Mouse (Mus musculus) midbrain, embryonic 15.5 days (tissue): ENCODE results near the gene Ypel2. TPM values are rescaled to one million over a fixed set of nuclear protein-coding genes. Genes with fewer than 3 reads are reported as not detected.

Experiments
- ATAC-seq: fragments of 200-750 bp; cut with Nextera tagmentation; replicated peaks from 2 replicates; pipeline ENCODE4 v1.8.0; 2017; ENCODE audit warnings: moderate TSS enrichment
- H3K27ac ChIP-seq: fragments of 300-500 bp; sonication (generic); 2 replicates; pipeline ENCODE4 v1.5.1; 2015; ENCODE audit warnings: mild to moderate bottlenecking, inconsistent platforms
- H3K27me3 ChIP-seq: fragments of 300-500 bp; sonication (generic); replicated peaks from 2 replicates; pipeline ENCODE4 v1.6.1; 2015; ENCODE audit warnings: inconsistent platforms
- H3K36me3 ChIP-seq: fragments of 300-500 bp; sonication (generic); replicated peaks from 2 replicates; pipeline ENCODE4 v1.6.1; 2015; ENCODE audit warnings: inconsistent platforms
- H3K4me1 ChIP-seq: fragments of 300-500 bp; sonication (generic); 2 replicates; pipeline ENCODE4 v1.6.1; 2015; ENCODE audit warnings: inconsistent platforms
- H3K4me2 ChIP-seq: fragments of 300-500 bp; sonication (generic); 2 replicates; pipeline ENCODE4 v1.6.1; 2015; ENCODE audit warnings: inconsistent platforms, mild to moderate bottlenecking, moderate library complexity
- H3K4me3 ChIP-seq: fragments of 300-500 bp; sonication (generic); 2 replicates; pipeline ENCODE4 v1.5.1; 2015; ENCODE audit warnings: mild to moderate bottlenecking, inconsistent platforms
- H3K9ac ChIP-seq: fragments of 300-500 bp; sonication (generic); 2 replicates; pipeline ENCODE4 v1.6.1; 2015; ENCODE audit warnings: mild to moderate bottlenecking, inconsistent platforms
- H3K9me3 ChIP-seq: fragments of 300-500 bp; sonication (generic); 2 replicates; pipeline ENCODE4 v1.6.1; 2016; ENCODE audit warnings: inconsistent platforms
- WGBS: fragments of 180-500 bp; shearing (Covaris S2); methylation state at CpG from one replicate; pipeline ENCODE4 v1.1.7; 2015; ENCODE audit warnings: mixed read lengths; 5-methylcytosine and 5-hydroxymethylcytosine counted together
- polyA plus RNA-seq: library from polyadenylated mRNA; unstranded; fragments of >200 nt; fragmentation: Nextera tagmentation; extraction: Ambion mirVana; gene quantifications from 2 replicates; pipeline ENCODE4 v1.2.1, GENCODE M21; 2015

The Ypel2 gene
- polyA plus RNA-seq, 1 experiment from 2014 or later, result 6.6 TPM

DNA sequence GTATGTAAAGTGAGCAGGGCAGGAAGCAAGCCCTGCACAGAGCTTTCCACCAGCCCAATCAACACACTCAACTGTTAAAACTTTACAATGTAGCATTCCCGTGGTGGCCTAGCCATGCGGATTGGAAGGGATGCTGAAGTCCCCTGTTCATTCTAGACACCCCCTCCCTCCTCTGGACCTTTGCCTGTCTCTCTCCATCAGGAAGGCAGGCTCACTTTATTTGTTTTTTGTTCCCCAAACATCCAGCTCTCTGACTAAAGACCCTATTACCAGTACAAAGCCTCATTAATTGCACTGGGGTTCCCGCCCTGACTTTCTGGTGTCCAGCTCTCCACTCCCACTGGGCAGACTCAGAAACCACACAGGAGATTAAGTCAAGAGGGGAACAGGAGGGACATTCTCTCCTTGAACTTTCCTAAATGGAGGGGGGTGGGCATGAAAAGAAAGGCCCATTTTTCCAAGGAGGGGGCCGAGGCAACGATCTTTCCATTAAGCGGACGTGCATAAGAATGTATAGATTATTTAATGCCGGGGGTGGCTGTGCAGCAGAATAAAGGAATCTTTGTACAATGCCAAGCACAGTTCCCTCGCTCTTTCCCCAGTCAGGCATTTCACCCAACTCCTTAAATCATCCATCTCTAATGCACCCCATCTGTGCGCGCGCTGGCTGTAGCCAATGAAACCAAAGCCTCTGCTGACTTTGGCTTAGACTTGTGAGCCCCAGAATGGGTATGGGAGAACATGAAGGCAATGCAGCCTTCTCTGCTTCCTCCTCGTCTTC, 24.3 kb downstream of the Ypel2 start:
- Histone ChIP-seq H3K4me3 (no peak overlapping the region), H3K27ac (no peak overlapping the region), H3K4me2 (no peak overlapping the region), H3K4me1 (peaks cover 16% of the 10 kb centered on the region), H3K27me3 (no peaks in the 10 kb centered on the region), H3K9me3 (no peaks in the 10 kb centered on the region), H3K36me3 (no peaks in the 10 kb centered on the region), H3K9ac (no peak overlapping the region)
- WGBS, result 40% methylated on average over 13 of the region's 13 CpGs
- no peak for ATAC-seq

DNA sequence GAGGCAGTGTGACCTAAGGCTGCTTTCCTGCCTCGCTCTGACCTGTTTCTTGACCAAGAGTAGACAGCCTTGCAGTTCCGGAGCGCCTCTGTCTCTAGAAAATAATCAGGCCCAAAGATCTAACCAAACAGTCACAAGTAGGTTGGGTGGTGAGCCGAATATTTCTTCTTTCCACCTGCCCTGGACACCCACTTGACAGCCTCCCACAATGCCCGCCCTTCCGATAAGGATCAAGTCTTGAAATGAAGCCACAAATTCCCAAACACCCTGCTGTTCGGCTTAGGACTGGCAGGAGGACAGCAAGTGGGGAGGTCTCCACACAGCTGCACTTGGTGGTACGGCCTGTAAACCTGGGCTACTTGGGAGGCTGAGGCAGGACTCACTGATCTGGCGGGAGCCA, 26.0 kb downstream of the Ypel2 start:
- Histone ChIP-seq H3K4me2 (no peak overlapping the region), H3K9ac (no peak overlapping the region), H3K27me3 (no peaks in the 10 kb centered on the region), H3K9me3 (no peaks in the 10 kb centered on the region), H3K4me1 (no peaks in the 10 kb centered on the region; the same call in 1 of the 2 replicates), H3K36me3 (no peaks in the 10 kb centered on the region), H3K4me3 (no peak overlapping the region), H3K27ac (no peak overlapping the region)
- 91% methylated on average over 9 of the region's 9 CpGs for WGBS
- ATAC-seq, result no peak

DNA sequence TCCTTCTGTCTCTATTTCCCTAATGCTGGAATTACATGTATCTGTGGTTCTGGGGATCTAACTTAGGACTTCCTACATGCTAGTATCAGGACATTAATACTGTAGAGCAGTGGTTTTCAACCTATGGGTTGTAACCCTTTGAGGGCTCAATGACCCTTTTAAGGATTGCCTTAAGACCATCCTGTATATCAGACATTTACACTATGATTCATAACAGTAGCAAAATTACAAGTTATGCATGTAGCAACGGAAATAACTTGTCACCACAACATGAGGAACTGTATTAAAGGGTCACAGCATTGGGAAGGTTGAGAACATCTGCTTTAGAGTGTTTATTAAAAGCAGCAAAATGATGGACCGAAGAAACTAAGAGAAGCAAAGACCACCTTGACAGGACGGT, 26.8 kb downstream of the Ypel2 start:
- Histone ChIP-seq H3K9ac (no peak overlapping the region), H3K4me1 (no peaks in the 10 kb centered on the region; the same call in 1 of the 2 replicates), H3K27me3 (no peaks in the 10 kb centered on the region), H3K4me3 (no peak overlapping the region), H3K4me2 (no peak overlapping the region), H3K9me3 (no peaks in the 10 kb centered on the region), H3K36me3 (no peaks in the 10 kb centered on the region), H3K27ac (no peak overlapping the region)
- 94% methylated on average over 3 of the region's 3 CpGs for WGBS
- ATAC-seq, result no peak

DNA sequence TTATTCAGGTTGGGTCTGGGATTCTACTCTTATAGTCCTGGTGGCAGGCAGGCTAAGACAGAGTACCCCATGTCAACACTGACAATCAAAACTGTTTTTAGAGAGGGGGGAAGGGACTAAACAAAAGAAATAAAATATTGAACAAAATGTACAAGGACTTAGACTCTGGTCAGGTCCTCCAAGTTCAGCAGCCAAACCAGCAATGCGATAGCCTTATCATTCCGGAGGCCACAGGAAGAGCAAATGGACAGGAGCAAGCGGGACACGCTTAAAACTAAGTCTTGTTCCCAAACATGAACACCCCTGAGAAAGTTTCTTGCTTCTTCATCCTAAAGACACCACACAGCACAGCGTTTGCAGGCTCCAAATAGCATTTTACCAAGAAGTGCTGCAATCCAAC, 28.4 kb downstream of the Ypel2 start:
- 94% methylated on average over 5 of the region's 5 CpGs for WGBS
- no peaks in the 10 kb centered on the region for H3K9me3 ChIP-seq
- H3K27ac ChIP-seq, result no peak overlapping the region
- H3K27me3 ChIP-seq, result no peaks in the 10 kb centered on the region
- H3K4me2 ChIP-seq, result no peak overlapping the region
- no peaks in the 10 kb centered on the region for H3K36me3 ChIP-seq
- ATAC-seq, result no peak
- no peaks in the 10 kb centered on the region; the same call in 1 of the 2 replicates for H3K4me1 ChIP-seq
- no peak overlapping the region for H3K4me3 ChIP-seq
- H3K9ac ChIP-seq, result no peak overlapping the region

DNA sequence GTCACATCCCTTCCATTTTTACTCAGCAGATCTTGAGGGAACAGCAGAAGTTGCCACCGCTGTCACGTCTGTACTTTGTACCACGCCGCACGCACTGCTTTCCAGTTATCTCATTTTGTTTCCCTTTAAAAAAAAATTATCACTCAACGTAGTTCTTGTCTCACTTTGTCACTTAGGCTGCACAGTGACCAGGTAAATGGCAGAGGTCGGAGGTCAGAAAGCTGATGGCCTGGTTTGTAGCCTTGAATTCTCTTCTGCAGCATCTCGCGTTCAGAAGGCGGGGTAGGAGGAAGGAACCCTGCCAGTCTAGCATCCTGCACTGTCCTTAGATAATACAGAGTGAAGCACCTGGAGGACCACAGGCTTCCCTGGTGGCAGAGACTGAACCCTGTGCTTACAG, 29.8 kb downstream of the Ypel2 start:
- Histone ChIP-seq H3K4me3 (no peak overlapping the region), H3K9me3 (no peaks in the 10 kb centered on the region), H3K4me2 (no peak overlapping the region), H3K27me3 (no peaks in the 10 kb centered on the region), H3K4me1 (peaks cover 7% of the 10 kb centered on the region; the same call in 1 of the 2 replicates), H3K27ac (no peak overlapping the region), H3K9ac (no peak overlapping the region), H3K36me3 (no peaks in the 10 kb centered on the region)
- ATAC-seq, result no peak
- 90% methylated on average over 10 of the region's 10 CpGs for WGBS

DNA sequence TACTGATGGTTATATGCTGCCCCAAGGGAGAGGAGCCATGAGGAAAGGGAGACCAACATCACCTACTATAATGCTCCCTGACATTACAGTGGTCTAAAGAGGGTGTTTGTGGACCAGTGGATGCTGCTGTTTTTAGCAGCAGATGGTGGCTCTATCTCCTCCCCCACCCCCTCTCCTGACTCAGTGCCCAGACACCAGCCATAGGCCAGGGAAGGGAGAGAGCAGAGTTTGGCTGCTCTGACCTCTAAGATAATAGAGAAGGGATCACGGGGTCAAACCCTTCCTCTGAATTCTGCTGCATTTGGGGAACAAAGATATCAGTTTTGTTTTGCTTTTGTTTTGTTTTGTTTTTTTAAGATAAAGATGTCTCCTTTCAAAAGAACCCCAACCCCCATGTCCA, 30.5 kb downstream of the Ypel2 start:
- no peak for ATAC-seq
- Histone ChIP-seq H3K4me3 (no peak overlapping the region), H3K9ac (no peak overlapping the region), H3K27ac (no peak overlapping the region), H3K4me2 (no peak overlapping the region), H3K9me3 (no peaks in the 10 kb centered on the region), H3K36me3 (no peaks in the 10 kb centered on the region), H3K4me1 (peaks cover 12% of the 10 kb centered on the region; the same call in 1 of the 2 replicates), H3K27me3 (no peaks in the 10 kb centered on the region)
- 56% methylated on average over 1 of the region's 1 CpGs for WGBS

DNA sequence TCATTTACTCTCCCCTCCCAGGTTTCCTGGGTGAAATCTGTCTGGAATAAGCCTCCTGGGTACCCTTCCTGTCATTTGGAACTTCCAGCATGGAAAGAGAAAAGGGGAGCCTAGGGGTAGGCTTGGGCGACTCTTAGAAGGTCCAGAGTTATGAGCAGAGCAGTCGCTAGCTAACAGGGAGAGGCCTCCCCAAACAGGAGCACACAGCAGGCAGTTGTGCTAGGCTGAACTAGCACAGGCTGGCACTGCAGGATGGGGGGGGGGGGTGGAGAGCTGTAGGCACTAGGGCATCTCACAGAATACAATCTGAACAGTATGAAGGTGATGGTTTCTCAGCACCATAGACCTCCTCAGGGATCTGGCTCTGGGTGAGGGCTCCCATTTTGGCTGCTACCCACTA, 31.1 kb downstream of the Ypel2 start:
- Histone ChIP-seq H3K27ac (no peak overlapping the region), H3K36me3 (no peaks in the 10 kb centered on the region), H3K4me1 (peaks cover 15% of the 10 kb centered on the region; the same call in 1 of the 2 replicates), H3K4me3 (no peak overlapping the region), H3K27me3 (no peaks in the 10 kb centered on the region), H3K9ac (no peak overlapping the region), H3K4me2 (no peak overlapping the region), H3K9me3 (no peaks in the 10 kb centered on the region)
- ATAC-seq, result no peak
- 72% methylated on average over 2 of the region's 2 CpGs for WGBS

DNA sequence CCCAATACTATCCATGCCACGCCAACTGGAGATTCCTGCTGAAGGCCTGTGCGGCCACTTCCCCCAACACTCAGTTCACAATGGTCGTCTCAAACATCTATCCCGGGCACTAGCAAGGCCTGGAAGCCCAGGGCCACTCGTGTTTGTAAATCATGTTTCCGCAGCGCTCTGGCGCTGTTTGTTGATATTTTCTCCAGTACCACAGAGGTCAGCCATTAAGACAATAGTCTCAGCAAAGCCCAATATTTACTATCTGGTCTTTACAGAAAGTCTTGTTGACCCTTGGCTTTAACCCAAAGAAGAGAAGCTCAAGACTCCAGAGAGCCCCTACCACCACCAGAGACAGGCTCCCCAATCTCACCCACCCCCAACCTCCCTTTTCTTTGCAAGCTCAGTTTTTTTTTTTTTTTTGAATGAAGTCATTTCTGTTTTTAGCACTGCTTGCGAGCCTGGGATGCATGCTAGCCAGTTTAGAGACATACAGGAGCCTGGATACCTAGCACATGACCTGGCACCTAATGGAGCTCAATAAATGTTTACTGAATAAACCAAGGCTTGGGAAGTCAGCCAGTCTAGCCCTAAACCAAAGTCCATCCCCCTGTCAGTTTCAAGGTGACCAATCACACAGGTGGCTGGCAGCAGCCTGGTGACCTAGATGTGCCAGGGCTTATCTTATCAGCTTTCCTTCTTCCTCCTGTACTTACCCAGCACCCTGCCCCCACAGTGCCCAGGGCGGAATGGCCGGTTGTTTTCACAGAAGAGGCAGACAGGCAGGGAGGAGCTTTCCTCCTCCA, 31.8 kb downstream of the Ypel2 start:
- WGBS, result 86% methylated on average over 11 of the region's 11 CpGs
- no peaks in the 10 kb centered on the region for H3K27me3 ChIP-seq
- no peak overlapping the region for H3K4me3 ChIP-seq
- peaks cover 18% of the 10 kb centered on the region; the same call in 1 of the 2 replicates for H3K4me1 ChIP-seq
- no peak overlapping the region for H3K9ac ChIP-seq
- no peak overlapping the region for H3K27ac ChIP-seq
- ATAC-seq, result no peak
- H3K9me3 ChIP-seq, result no peaks in the 10 kb centered on the region
- H3K4me2 ChIP-seq, result no peak overlapping the region
- no peaks in the 10 kb centered on the region for H3K36me3 ChIP-seq

DNA sequence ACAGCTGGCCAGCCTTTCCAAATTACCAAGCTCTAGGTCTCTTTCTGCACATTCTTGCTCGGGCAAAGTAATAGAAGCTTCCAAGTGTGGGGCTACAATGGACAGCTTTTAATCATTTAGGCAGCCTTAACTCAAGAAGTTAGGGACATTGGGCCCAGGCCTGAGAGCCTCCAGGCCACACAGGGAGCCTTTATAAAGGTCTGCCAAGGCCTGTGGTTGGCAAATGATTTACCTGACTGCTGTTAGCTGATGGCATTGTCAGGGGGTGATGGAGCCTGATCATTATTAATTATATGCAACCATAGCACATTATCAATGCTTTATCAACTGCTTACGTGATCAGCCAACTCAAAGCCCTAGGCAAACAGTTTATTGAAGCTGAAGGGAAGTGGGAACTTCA, 33.2 kb downstream of the Ypel2 start:
- peaks cover 18% of the 10 kb centered on the region; the same call in 1 of the 2 replicates for H3K4me1 ChIP-seq
- ATAC-seq, result no peak
- no peaks in the 10 kb centered on the region for H3K36me3 ChIP-seq
- no peak overlapping the region for H3K27ac ChIP-seq
- no peak overlapping the region for H3K4me3 ChIP-seq
- WGBS, result 73% methylated on average over 2 of the region's 2 CpGs
- no peak overlapping the region for H3K9ac ChIP-seq
- no peaks in the 10 kb centered on the region for H3K27me3 ChIP-seq
- no peak overlapping the region for H3K4me2 ChIP-seq
- no peaks in the 10 kb centered on the region for H3K9me3 ChIP-seq

DNA sequence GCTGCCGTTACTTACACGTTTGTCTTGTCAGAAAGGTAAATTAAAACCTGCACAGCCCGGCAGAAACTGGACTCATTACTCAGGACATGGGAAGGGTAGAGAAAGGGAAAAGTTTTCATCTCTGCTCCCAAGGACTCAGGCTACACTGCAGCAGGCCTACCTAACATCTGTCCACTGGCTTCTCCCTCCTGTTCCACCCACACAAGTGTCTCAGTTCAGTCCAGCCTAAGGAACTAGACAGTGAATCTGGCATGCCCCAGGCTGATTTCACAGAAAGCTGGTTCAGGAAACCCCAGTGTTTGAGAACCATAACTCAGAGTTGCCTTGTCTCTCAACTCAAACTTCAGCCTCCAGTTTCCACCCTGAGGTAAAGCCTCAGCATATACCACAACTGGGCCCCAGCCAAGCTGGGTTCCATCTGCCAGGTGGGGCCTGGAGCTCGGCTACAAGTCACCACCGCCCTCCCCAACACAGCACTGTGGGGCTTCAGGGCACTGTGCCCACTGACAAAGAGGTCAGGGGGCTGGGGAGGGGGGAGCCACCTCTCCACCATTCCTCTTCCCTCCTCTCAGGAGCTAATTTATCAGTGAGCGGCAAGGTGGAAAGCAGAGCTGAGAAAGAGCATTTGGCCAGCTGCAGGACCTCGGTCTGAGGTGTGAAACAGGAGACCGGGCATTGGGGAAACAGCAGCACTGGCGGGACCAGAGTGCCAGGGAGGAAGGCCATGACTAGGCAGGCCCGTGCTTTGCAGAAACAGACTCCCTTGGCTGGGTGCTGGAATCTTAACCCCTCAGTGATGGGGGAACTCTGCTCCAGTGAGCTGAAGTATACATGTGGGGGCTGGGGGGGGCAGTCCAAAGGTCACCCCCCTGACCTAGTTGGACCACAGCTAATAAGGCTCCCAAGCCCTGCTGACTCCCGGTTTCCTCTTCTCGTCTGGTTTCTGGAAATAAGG, 34.5 kb downstream of the Ypel2 start:
- no peak overlapping the region for H3K4me3 ChIP-seq
- no peak overlapping the region for H3K4me2 ChIP-seq
- H3K27ac ChIP-seq, result peak overlapping the region; percentile 13; the same call in 1 of the 2 replicates
- peaks cover 18% of the 10 kb centered on the region; the same call in 1 of the 2 replicates for H3K4me1 ChIP-seq
- ATAC-seq, result no peak
- H3K9ac ChIP-seq, result no peak overlapping the region
- no peaks in the 10 kb centered on the region for H3K27me3 ChIP-seq
- 65% methylated on average over 12 of the region's 12 CpGs for WGBS
- no peaks in the 10 kb centered on the region for H3K36me3 ChIP-seq
- no peaks in the 10 kb centered on the region for H3K9me3 ChIP-seq

DNA sequence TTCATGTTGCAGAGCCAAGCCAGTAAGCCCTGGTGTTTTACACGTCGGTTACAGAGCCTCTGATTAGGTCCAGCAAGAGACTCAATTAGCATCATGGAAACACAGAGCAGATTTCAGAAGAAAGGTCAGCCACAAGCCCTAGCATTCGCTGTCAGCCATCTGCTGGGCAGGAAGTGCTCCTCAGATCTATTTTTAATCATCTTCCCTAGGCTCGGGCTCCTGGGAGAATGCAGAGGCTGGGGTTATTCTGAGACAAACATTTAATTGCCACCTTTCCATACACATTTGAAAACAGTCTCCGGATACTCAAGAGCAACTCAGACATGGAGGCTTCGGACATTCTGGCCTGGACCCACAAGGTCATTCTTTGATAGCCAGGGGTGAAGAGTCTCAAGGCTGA, 35.3 kb downstream of the Ypel2 start:
- Histone ChIP-seq H3K36me3 (no peaks in the 10 kb centered on the region), H3K4me2 (no peak overlapping the region), H3K9ac (no peak overlapping the region), H3K9me3 (no peaks in the 10 kb centered on the region), H3K4me1 (peaks cover 18% of the 10 kb centered on the region; the same call in 1 of the 2 replicates), H3K27me3 (no peaks in the 10 kb centered on the region), H3K27ac (peak overlapping the region; percentile 13; the same call in 1 of the 2 replicates), H3K4me3 (no peak overlapping the region)
- 38% methylated on average over 6 of the region's 6 CpGs for WGBS
- ATAC-seq, result no peak

DNA sequence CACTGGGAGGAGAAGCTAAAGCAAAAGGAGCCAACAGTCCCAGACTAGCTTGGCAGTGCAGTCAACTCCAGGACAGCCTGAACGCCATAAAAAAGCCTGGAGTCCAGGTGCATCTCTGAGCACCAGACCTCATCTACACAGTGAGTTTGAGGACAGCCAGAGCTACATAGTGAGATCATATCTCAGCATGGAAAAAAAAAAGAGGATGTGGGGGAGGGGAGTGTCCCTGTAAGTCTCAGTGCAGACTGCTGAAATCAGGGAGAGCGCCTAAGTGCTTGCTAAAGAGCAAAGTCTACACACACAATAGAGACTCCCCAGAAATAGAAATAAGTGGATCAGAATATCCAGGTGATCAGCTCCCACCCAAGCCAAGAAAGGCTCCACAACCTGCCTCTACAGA, 37.1 kb downstream of the Ypel2 start:
- no peak for ATAC-seq

More for the DNA sequence above, 37.1 kb downstream of the Ypel2 start:
- Histone ChIP-seq H3K4me3 (no peak overlapping the region), H3K27ac (no peak overlapping the region), H3K9me3 (no peaks in the 10 kb centered on the region), H3K9ac (no peak overlapping the region), H3K36me3 (no peaks in the 10 kb centered on the region), H3K4me1 (peaks cover 18% of the 10 kb centered on the region; the same call in 1 of the 2 replicates), H3K4me2 (no peak overlapping the region), H3K27me3 (no peaks in the 10 kb centered on the region)
- 85% methylated on average over 2 of the region's 2 CpGs for WGBS
